Mouse (Mus musculus) MEL (cell line): ENCODE data around the gene Tmem147. TPM values are rescaled to one million over a fixed set of nuclear protein-coding genes. Genes with fewer than 3 reads are reported as not detected.

Experiments used
- DNase-seq: peaks from one replicate; pipeline ENCODE4 v3.0.0; 2011; ENCODE audit warnings: low read depth, low spot score
- H3K27ac ChIP-seq: 2 replicates; pipeline ENCODE4 v1.5.1; 2012; ENCODE audit warnings: low read depth, mild to moderate bottlenecking, control low read depth, low read length, moderate library complexity; ENCODE audit not compliant: control insufficient read depth
- H3K27me3 ChIP-seq, 2 experiments: fragments of 150-350 bp in 1 of 2; sonication (generic) in 1 of 2; 2 replicates each; pipeline ENCODE4 v1.6.1; 2012; ENCODE audit warnings: low read length in 2 of 2, mild to moderate bottlenecking in 2 of 2, improper control_type of control experiment in 1 of 2, moderate library complexity in 1 of 2; ENCODE audit not compliant: insufficient read depth in 2 of 2, control insufficient read depth in 1 of 2
- H3K36me3 ChIP-seq, 2 experiments: 2 replicates each; pipeline ENCODE4 v1.6.1; 2012 to 2014; ENCODE audit warnings: low read length in 2 of 2, improper control_type of control experiment in 1 of 2, inconsistent platforms in 1 of 2, mild to moderate bottlenecking in 1 of 2; ENCODE audit not compliant: insufficient read depth in 2 of 2, control insufficient read depth in 1 of 2
- H3K4me1 ChIP-seq, 2 experiments: fragments of 150-350 bp in 1 of 2; sonication (generic) in 1 of 2; 2 replicates each; pipeline ENCODE4 v1.6.1; 2012; ENCODE audit warnings: low read length in 2 of 2, improper control_type of control experiment in 1 of 2, mild to moderate bottlenecking in 1 of 2; ENCODE audit not compliant: insufficient read depth in 2 of 2, control insufficient read depth in 1 of 2
- H3K4me3 ChIP-seq, 2 experiments: fragments of 150-350 bp in 1 of 2; sonication (generic) in 1 of 2; 2 replicates each; pipeline ENCODE4 v1.5.1; 2012; ENCODE audit warnings: low read depth in 2 of 2, low read length in 2 of 2, mild to moderate bottlenecking in 2 of 2, moderate library complexity in 2 of 2, control low read depth in 1 of 2, improper control_type of control experiment in 1 of 2; ENCODE audit not compliant: control insufficient read depth in 1 of 2, insufficient read depth in 1 of 2
- H3K79me2 ChIP-seq: 2 replicates; pipeline ENCODE4 v1.6.1; 2012; ENCODE audit warnings: mild to moderate bottlenecking, low read length, moderate library complexity; ENCODE audit not compliant: control insufficient read depth, poor library complexity, insufficient read depth
- H3K9ac ChIP-seq: 2 replicates; pipeline ENCODE4 v1.6.1; 2012; ENCODE audit warnings: low read depth, mild to moderate bottlenecking, control low read depth, low read length, moderate library complexity; ENCODE audit not compliant: control insufficient read depth, poor library complexity, severe bottlenecking
- H3K9me3 ChIP-seq: fragments of 150-350 bp; sonication (generic); replicated peaks from 2 replicates; pipeline ENCODE4 v1.6.1; 2012; ENCODE audit warnings: mild to moderate bottlenecking, low read length, improper control_type of control experiment, moderate library complexity; ENCODE audit not compliant: insufficient read depth
- CHD1 ChIP-seq: IDR thresholded peaks from 2 replicates; pipeline ENCODE4 v1.6.1; 2012; ENCODE audit warnings: low read depth, mild to moderate bottlenecking, inconsistent platforms, low read length, improper control_type of control experiment
- CTCF ChIP-seq, 3 experiments: IDR thresholded peaks in 2 of 3; conservative IDR thresholded peaks in 1 of 3; 2 replicates each; pipeline ENCODE4 v1.5.1; 2011 to 2012; ENCODE audit warnings: low read length in 3 of 3, low read depth in 2 of 3, mild to moderate bottlenecking in 2 of 3, improper control_type of control experiment in 1 of 3, inconsistent platforms in 1 of 3, mixed read lengths in 1 of 3, moderate library complexity in 1 of 3; ENCODE audit not compliant: control insufficient read depth in 1 of 3, insufficient read depth in 1 of 3, poor library complexity in 1 of 3, severe bottlenecking in 1 of 3
- ELF1 ChIP-seq: IDR thresholded peaks from 2 replicates; pipeline ENCODE4 v1.6.1; 2014; ENCODE audit warnings: low read depth, mild to moderate bottlenecking, inconsistent platforms, low read length, improper control_type of control experiment, moderate library complexity
- EP300 ChIP-seq, 2 experiments: IDR thresholded peaks; 2 replicates each; pipeline ENCODE4 v1.6.1; 2011; ENCODE audit warnings: improper control_type of control experiment in 2 of 2, low read length in 2 of 2, low read depth in 1 of 2, mild to moderate bottlenecking in 1 of 2
- JUND ChIP-seq: IDR thresholded peaks from 2 replicates; pipeline ENCODE4 v1.6.1; 2011; ENCODE audit warnings: low read depth, mild to moderate bottlenecking, improper control_type of control experiment, low read length
- MAFK ChIP-seq: IDR thresholded peaks from 2 replicates; pipeline ENCODE4 v1.6.1; 2011; ENCODE audit warnings: low read depth, mild to moderate bottlenecking, low read length, improper control_type of control experiment, borderline replicate concordance
- MAX ChIP-seq: IDR thresholded peaks from 2 replicates; pipeline ENCODE4 v1.6.1; 2011; ENCODE audit warnings: low read length, improper control_type of control experiment
- MXI1 ChIP-seq: IDR thresholded peaks from 2 replicates; pipeline ENCODE4 v1.6.1; 2011; ENCODE audit warnings: mild to moderate bottlenecking, low read depth, low read length, improper control_type of control experiment
- MYC ChIP-seq: IDR thresholded peaks from 2 replicates; pipeline ENCODE4 v1.6.1; 2011; ENCODE audit warnings: low read depth, mild to moderate bottlenecking, low read length, improper control_type of control experiment, moderate library complexity
- NELFE ChIP-seq: IDR thresholded peaks from 2 replicates; pipeline ENCODE4 v1.6.1; 2011; ENCODE audit warnings: low read depth, low read length, improper control_type of control experiment
- NRF1 ChIP-seq: IDR thresholded peaks from 2 replicates; pipeline ENCODE4 v1.6.1; 2014; ENCODE audit warnings: low read depth, mild to moderate bottlenecking, inconsistent platforms, low read length, improper control_type of control experiment, moderate library complexity; ENCODE audit not compliant: poor library complexity, insufficient read depth, severe bottlenecking
- POLR2A ChIP-seq, 2 experiments: IDR thresholded peaks; 2 replicates each; pipeline ENCODE4 v1.6.1; 2011 to 2012; ENCODE audit warnings: low read length in 2 of 2, mild to moderate bottlenecking in 2 of 2, control low read depth in 1 of 2, improper control_type of control experiment in 1 of 2, low read depth in 1 of 2, moderate library complexity in 1 of 2; ENCODE audit not compliant: control insufficient read depth in 1 of 2, insufficient read depth in 1 of 2, poor library complexity in 1 of 2
- POLR2AphosphoS2 ChIP-seq: IDR thresholded peaks from 2 replicates; pipeline ENCODE4 v1.6.1; 2011; ENCODE audit warnings: low read length, improper control_type of control experiment
- SMC3 ChIP-seq: IDR thresholded peaks from 2 replicates; pipeline ENCODE4 v1.6.1; 2011; ENCODE audit warnings: low read depth, low read length, improper control_type of control experiment
- TAL1 ChIP-seq: IDR thresholded peaks from 2 replicates; pipeline ENCODE4 v1.6.1; 2012; ENCODE audit warnings: mild to moderate bottlenecking, inconsistent platforms, low read length, moderate library complexity, mixed read lengths
- USF1 ChIP-seq: IDR thresholded peaks from 2 replicates; pipeline ENCODE4 v1.6.1; 2014; ENCODE audit warnings: low read depth, mild to moderate bottlenecking, inconsistent platforms, low read length, improper control_type of control experiment, moderate library complexity
- USF2 ChIP-seq, 2 experiments: IDR thresholded peaks; 2 replicates each; pipeline ENCODE4 v1.6.1; 2011 to 2012; ENCODE audit warnings: improper control_type of control experiment in 2 of 2, low read length in 2 of 2, borderline replicate concordance in 1 of 2, inconsistent platforms in 1 of 2, low read depth in 1 of 2, mild to moderate bottlenecking in 1 of 2; ENCODE audit not compliant: insufficient read depth in 1 of 2
- polyA plus RNA-seq, 2 experiments: library from polyadenylated mRNA; stranded (reverse) in 1 of 2; unstranded in 1 of 2; fragments of >175 nt in 1 of 2; fragments of >200 nt in 1 of 2; gene quantifications; 2 replicates each; pipeline versions ENCODE4 v1.2.1 to v1.2.4; 2012; ENCODE audit warnings: low replicate concordance in 2 of 2, low read depth in 1 of 2; ENCODE audit not compliant: insufficient read length in 2 of 2, insufficient read depth in 1 of 2, missing spikeins in 1 of 2
- total RNA-seq: library from RNA; depleted of rRNA; stranded (reverse); fragments of 300-350 nt; gene quantifications from 2 replicates; pipeline ENCODE4 v1.2.3, GENCODE M21; 2012

The Tmem147 gene
- total and polyA plus RNA-seq, 3 experiments, result 266 to 324 (median 307) TPM

DNA sequence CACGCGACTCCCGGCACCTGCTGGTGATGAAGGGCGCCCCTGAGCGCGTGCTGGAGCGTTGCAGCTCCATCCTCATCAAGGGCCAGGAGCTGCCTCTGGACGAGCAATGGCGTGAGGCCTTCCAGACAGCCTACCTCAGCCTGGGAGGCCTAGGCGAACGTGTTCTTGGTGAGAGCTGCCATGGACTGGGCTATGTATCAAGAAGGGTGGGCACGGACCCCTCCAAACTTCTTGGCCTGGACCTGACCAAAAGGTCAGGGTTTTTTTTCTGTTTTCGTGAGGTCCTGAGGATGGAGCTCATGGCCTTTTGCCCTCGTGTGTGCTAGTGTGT, 11.7 kb downstream of the Tmem147 start:
- no peak overlapping the region for H3K27ac ChIP-seq
- no peaks in the 10 kb centered on the region for H3K27me3 ChIP-seq
- no peaks in the 10 kb centered on the region for H3K36me3 ChIP-seq
- H3K4me1 ChIP-seq, result peaks cover 6 to 13% of the 10 kb centered on the region in 2 experiments
- no peaks in the 10 kb centered on the region for H3K79me2 ChIP-seq
- H3K4me3 ChIP-seq, result peak overlapping the region; percentile 28 to 33; a peak in 3 of 4 replicates
- no peak for DNase-seq
- peak overlapping the region; percentile 26; the same call in 1 of the 2 replicates for H3K9ac ChIP-seq
- TF ChIP-seq USF2 (IDR thresholded peaks at IDR 0.05; ENCODE audit: borderline replicate concordance in 1 of 2, insufficient read depth in 1 of 2, low read depth in 1 of 2, low read length in 2 of 2) (no peak), JUND (no peak), ELF1 (no peak), MAFK (no peak), POLR2A (IDR thresholded peaks at IDR 0.05; ENCODE audit: control insufficient read depth in 1 of 2, insufficient read depth in 1 of 2, low read depth in 1 of 2, low read length in 2 of 2, poor library complexity in 1 of 2) (no peak), POLR2AphosphoS2 (no peak), CTCF (IDR thresholded peaks at IDR 0.05 in 2 of 3, conservative IDR thresholded peaks at IDR 0.05 in 1 of 3; ENCODE audit: control insufficient read depth in 1 of 3, insufficient read depth in 1 of 3, low read depth in 2 of 3, low read length in 3 of 3, poor library complexity in 1 of 3, severe bottlenecking in 1 of 3) (peak in 2 of 3 experiments; percentile 20 to 24; a peak in 3 of 6 replicates)
- no peaks in the 10 kb centered on the region for H3K9me3 ChIP-seq

DNA sequence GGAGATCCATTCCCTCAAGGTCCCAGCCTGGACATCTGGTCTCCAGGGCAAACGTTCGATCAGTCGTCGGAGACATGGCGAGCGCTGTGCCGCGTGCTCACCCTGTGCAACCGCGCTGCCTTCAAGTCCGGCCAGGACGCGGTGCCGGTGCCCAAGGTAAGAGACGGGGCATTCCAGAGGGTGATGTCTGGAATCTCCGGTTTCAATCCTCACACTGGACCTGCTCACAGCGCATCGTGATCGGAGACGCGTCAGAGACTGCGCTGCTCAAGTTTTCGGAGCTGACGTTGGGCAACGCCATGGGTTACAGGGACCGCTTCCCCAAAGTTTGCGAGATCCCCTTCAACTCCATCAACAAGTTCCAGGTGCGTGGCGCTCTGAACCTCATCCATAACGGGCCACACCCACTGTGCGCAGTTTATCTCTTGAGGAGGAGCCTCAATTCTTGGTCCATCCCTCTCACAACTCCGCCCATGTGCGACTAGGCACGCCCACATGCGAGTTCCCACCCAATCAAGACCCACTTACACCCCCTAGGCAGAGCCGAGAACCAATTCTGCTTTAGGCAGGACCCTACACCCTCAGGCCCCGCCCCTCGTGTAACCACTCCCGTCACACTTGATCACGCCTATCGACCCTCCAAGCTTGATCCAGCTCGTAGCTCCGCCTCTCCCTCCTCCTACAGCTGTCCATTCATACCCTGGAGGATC, 12.2 kb downstream of the Tmem147 start:
- 0 out of 2 replicates have a peak, but pooled peaks have one; percentile 42 for TF ChIP-seq USF1
- TF ChIP-seq NRF1, result peak; percentile 23; the same call in 1 of the 2 replicates
- TF ChIP-seq SMC3, result no peak
- TF ChIP-seq MAX, result peak; percentile 41; the same call in 1 of the 2 replicates
- TF ChIP-seq TAL1, result no peak
- TF ChIP-seq EP300 (IDR thresholded peaks at IDR 0.05; ENCODE audit: low read depth in 1 of 2, low read length in 2 of 2), result no peak
- no peak for TF ChIP-seq USF2 (IDR thresholded peaks at IDR 0.05; ENCODE audit: borderline replicate concordance in 1 of 2, insufficient read depth in 1 of 2, low read depth in 1 of 2, low read length in 2 of 2)
- peak; percentile 41; the same call in 1 of the 2 replicates for TF ChIP-seq NELFE
- peak; percentile 50 for TF ChIP-seq MXI1
- TF ChIP-seq MYC, result 0 out of 2 replicates have a peak, but pooled peaks have one; percentile 18
- TF ChIP-seq CHD1, result no peak
- DNase-seq, result peak; percentile 94
- peaks cover 6 to 13% of the 10 kb centered on the region in 2 experiments for H3K4me1 ChIP-seq
- no peaks in the 10 kb centered on the region for H3K9me3 ChIP-seq
- no peak overlapping the region for H3K9ac ChIP-seq
- H3K79me2 ChIP-seq, result no peaks in the 10 kb centered on the region
- peak overlapping the region; percentile 28 to 33; a peak in 3 of 4 replicates for H3K4me3 ChIP-seq
- no peaks in the 10 kb centered on the region for H3K36me3 ChIP-seq
- H3K27me3 ChIP-seq, result no peaks in the 10 kb centered on the region
- H3K27ac ChIP-seq, result no peak overlapping the region
